Mouse (Mus musculus) kidney, postnatal 0 days (tissue): ENCODE measurements around the gene Atp6v0a1. TPM values are rescaled to one million over a fixed set of nuclear protein-coding genes. Genes with fewer than 3 reads are reported as not detected.

Experiments used
- ATAC-seq: fragments of 200-750 bp; cut with Nextera tagmentation; replicated peaks from 2 replicates; pipeline ENCODE4 v1.8.0; 2017; ENCODE audit warnings: low read depth, moderate number of reproducible peaks, moderate TSS enrichment, moderate library complexity; ENCODE audit not compliant: low FRiP score
- DNase-seq: peaks from one replicate; pipeline ENCODE4 v3.0.0-alpha.2; 2016; ENCODE audit warnings: low spot score
- H3K27ac ChIP-seq: fragments of 300-500 bp; sonication (generic); 2 replicates; pipeline ENCODE4 v1.5.1; 2014; ENCODE audit warnings: mild to moderate bottlenecking
- H3K27me3 ChIP-seq: fragments of 300-500 bp; sonication (generic); 2 replicates; pipeline ENCODE4 v1.6.1; 2014; ENCODE audit warnings: low read length, mixed read lengths; ENCODE audit not compliant: insufficient read depth
- H3K36me3 ChIP-seq: fragments of 300-500 bp; sonication (generic); 2 replicates; pipeline ENCODE4 v1.6.1; 2014; ENCODE audit warnings: low read length, mixed read lengths; ENCODE audit not compliant: insufficient read depth
- H3K4me1 ChIP-seq: fragments of 300-500 bp; sonication (generic); replicated peaks from 2 replicates; pipeline ENCODE4 v1.6.1; 2014; ENCODE audit warnings: antibody characterized with exemption, low read length, mixed read lengths; ENCODE audit not compliant: insufficient read depth
- H3K4me2 ChIP-seq: fragments of 300-500 bp; sonication (generic); 2 replicates; pipeline ENCODE4 v1.6.1; 2014; ENCODE audit warnings: mild to moderate bottlenecking, low read length, moderate library complexity, mixed read lengths
- H3K4me3 ChIP-seq: fragments of 300-500 bp; sonication (generic); replicated peaks from 2 replicates; pipeline ENCODE4 v1.5.1; 2014; ENCODE audit warnings: low read depth, low read length
- H3K9ac ChIP-seq: fragments of 300-500 bp; sonication (generic); 2 replicates; pipeline ENCODE4 v1.6.1; 2014; ENCODE audit warnings: low read depth, low read length
- H3K9me3 ChIP-seq: fragments of 300-500 bp; sonication (generic); replicated peaks from 2 replicates; pipeline ENCODE4 v1.6.1; 2016; ENCODE audit warnings: low read length, inconsistent platforms, mixed read lengths
- CTCF ChIP-seq: IDR thresholded peaks from 2 replicates; pipeline ENCODE4 v1.5.1; 2016; ENCODE audit warnings: antibody characterized with exemption, low read depth, mild to moderate bottlenecking, moderate library complexity
- WGBS: fragments of 180-500 bp; shearing (Covaris S2); extraction: QIAGEN DNeasy Blood & Tissue Kit; methylation state at CpG from one replicate; pipeline ENCODE4 v1.1.7; 2014; 5-methylcytosine and 5-hydroxymethylcytosine counted together
- polyA plus RNA-seq: library from polyadenylated mRNA; unstranded; fragments of >200 nt; fragmentation: Nextera tagmentation; extraction: Ambion mirVana; gene quantifications from 2 replicates; pipeline ENCODE4 v1.2.1, GENCODE M21; 2015

The Atp6v0a1 gene
- polyA plus RNA-seq, 1 experiment from 2014 or later, result 35.1 TPM

DNA sequence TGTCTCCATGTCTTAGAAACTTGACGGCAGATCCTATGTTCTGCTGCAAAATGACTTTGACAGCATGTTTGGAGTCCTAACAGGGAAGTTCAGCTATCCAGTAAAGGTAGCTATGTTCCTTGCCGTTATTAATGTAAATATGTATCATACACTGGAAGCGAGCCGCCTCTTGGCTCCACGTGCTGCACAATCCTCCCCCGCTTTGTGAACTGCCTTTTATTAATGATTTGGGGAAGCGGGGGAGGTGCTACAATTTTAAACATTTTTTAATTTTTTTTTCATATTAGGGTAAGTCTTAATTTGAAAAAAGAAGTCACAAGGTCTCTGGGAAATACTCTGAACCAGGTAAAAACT, 25.5 kb upstream of the Atp6v0a1 start:
- ATAC-seq, result no peak
- WGBS, result 60% methylated on average over 7 of the region's 7 CpGs
- TF ChIP-seq CTCF, result no peak

DNA sequence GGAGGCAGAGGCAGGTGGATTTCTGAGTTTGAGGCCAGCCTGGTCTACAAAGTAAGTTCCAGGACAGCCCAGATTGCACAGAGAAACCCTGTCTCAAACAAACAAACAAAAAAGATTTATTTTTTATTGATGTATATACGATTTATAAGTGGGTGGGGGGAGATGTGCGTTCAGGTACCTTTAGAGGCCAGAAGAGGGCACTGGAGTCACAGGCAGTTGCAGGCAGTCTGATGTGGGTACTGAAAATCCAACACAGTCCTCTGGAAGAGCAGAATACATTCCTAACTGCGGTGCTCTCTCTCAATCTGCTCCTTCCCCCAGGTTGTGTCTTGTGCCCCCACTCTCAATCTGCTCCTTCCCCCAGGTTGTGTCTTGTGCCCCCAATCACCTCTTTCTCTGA, 23.6 kb upstream of the Atp6v0a1 start:
- 58% methylated on average over 3 of the region's 3 CpGs for WGBS

More for the DNA sequence above, 25.5 kb upstream of the Atp6v0a1 start:
- H3K9me3 ChIP-seq, result no peaks in the 10 kb centered on the region
- H3K36me3 ChIP-seq, result no peaks in the 10 kb centered on the region
- H3K4me2 ChIP-seq, result peak overlapping the region; percentile 71; the same call in 1 of the 2 replicates
- no peak overlapping the region for H3K27ac ChIP-seq
- H3K9ac ChIP-seq, result 0 out of 2 replicates have a peak overlapping the region, but pooled peaks have one; percentile 55
- H3K4me1 ChIP-seq, result no peaks in the 10 kb centered on the region
- no peak for DNase-seq
- H3K4me3 ChIP-seq, result no peak overlapping the region; the same call in 1 of the 2 replicates
- H3K27me3 ChIP-seq, result no peaks in the 10 kb centered on the region

DNA sequence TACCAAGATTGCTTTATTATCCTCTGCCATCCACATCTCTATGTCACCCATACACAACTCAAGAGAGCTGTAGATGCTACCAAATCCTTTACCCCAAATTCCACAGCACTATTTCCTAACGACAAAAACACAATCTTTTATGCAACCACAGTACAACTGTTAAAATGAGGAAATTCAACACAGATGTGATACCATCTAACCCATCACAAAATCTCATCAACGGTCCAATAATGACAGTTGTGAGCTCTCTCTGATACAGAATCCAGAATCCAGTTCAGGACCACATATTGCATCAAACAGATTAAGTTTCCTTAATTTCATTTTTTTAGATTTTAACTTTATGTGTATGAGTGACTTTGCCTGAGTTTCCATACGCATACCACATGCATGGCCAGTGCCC, 20.6 kb upstream of the Atp6v0a1 start:
- 88% methylated on average over 3 of the region's 3 CpGs for WGBS
- H3K4me3 ChIP-seq, result no peak overlapping the region
- H3K27ac ChIP-seq, result no peak overlapping the region
- ATAC-seq (no peak), DNase-seq (no peak)
- H3K9ac ChIP-seq, result no peak overlapping the region
- no peaks in the 10 kb centered on the region for H3K9me3 ChIP-seq
- H3K4me1 ChIP-seq, result no peaks in the 10 kb centered on the region
- no peaks in the 10 kb centered on the region for H3K27me3 ChIP-seq
- H3K4me2 ChIP-seq, result no peak overlapping the region
- no peaks in the 10 kb centered on the region for H3K36me3 ChIP-seq
- TF ChIP-seq CTCF, result no peak

More for the DNA sequence above, 23.6 kb upstream of the Atp6v0a1 start:
- no peak overlapping the region for H3K4me2 ChIP-seq
- no peaks in the 10 kb centered on the region for H3K36me3 ChIP-seq
- H3K27ac ChIP-seq, result no peak overlapping the region
- TF ChIP-seq CTCF, result peak; percentile 55
- H3K4me3 ChIP-seq, result no peak overlapping the region
- no peaks in the 10 kb centered on the region for H3K27me3 ChIP-seq
- no peaks in the 10 kb centered on the region for H3K9me3 ChIP-seq
- no peak for DNase-seq
- H3K9ac ChIP-seq, result no peak overlapping the region
- no peaks in the 10 kb centered on the region for H3K4me1 ChIP-seq
- no peak for ATAC-seq

DNA sequence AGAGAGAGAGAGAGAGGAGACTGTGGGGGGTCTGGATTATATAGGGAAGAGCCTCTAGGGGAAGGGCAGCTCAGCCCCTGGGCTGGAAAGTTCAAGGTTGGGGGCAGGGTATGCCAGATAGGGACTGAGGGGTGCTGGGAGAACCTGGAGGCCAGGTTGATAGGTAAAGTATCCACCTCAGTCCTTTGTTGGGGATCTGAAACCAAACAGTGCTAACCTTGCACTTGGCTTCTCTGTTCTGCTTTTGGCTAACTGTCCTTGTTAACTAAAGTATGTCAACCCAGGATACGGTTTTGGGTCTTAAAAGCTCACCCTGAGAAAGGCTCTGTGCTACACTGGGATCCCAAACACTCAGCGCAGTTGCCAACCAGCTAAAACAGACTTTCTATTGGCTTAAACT, 19.6 kb upstream of the Atp6v0a1 start:
- no peaks in the 10 kb centered on the region for H3K9me3 ChIP-seq
- H3K27me3 ChIP-seq, result no peaks in the 10 kb centered on the region
- H3K4me3 ChIP-seq, result no peak overlapping the region
- no peak for DNase-seq
- TF ChIP-seq CTCF, result no peak
- H3K27ac ChIP-seq, result no peak overlapping the region
- ATAC-seq, result no peak
- no peak overlapping the region for H3K9ac ChIP-seq
- 60% methylated on average over 2 of the region's 2 CpGs for WGBS
- H3K36me3 ChIP-seq, result no peaks in the 10 kb centered on the region
- H3K4me1 ChIP-seq, result no peaks in the 10 kb centered on the region
- no peak overlapping the region for H3K4me2 ChIP-seq

DNA sequence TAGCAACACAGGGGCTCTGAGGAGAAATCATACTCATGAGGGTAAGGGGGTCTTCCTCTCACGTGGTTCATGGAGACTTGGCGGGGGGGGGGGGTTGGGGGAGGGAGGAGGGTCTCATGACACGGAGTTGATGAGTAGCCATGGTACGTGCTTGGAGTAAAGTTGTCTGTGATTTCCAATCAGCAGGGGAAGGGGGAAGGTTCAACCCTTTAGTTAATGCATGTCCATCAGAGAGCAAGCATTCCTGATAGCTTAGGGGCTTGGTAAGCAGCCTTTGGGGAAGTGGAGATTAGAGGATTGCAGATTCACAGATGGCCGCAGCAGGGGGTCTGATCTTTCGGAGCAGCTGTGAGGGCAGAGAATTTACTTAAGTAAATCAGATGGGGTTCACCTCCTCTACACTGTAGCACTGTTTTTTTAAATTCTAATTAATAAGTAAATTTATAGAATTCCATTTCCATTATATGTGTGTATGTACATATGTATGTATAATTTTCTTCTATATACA, 18.2 kb upstream of the Atp6v0a1 start:
- Histone ChIP-seq H3K4me3 (no peak overlapping the region), H3K9ac (no peak overlapping the region), H3K27ac (no peak overlapping the region), H3K36me3 (no peaks in the 10 kb centered on the region), H3K27me3 (no peaks in the 10 kb centered on the region), H3K4me1 (no peaks in the 10 kb centered on the region), H3K4me2 (no peak overlapping the region), H3K9me3 (no peaks in the 10 kb centered on the region)
- no peak for TF ChIP-seq CTCF
- ATAC-seq (no peak), DNase-seq (no peak)
- 33% methylated on average over 6 of the region's 6 CpGs for WGBS

DNA sequence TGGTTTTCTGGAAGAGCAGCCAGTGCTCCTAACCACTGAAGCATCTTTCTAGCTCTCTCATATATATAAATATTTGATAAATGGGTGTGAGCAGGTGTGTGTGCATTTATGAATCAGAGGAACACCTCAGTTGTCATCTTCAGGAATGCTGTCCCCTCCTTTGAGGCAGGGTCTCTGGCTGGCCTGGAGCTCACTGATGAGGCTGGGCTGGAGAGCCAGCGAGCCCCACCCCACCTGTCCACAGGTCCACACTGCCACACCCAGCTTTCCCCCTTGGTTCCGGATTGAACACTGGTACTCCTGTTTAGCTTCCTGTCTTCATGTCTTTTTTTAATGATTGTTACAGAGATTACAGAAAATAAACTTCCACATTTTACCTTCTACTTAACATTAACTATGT, 15.8 kb upstream of the Atp6v0a1 start:
- H3K9me3 ChIP-seq, result no peaks in the 10 kb centered on the region
- H3K27ac ChIP-seq, result no peak overlapping the region
- H3K4me3 ChIP-seq, result no peak overlapping the region
- ATAC-seq (no peak), DNase-seq (no peak)
- TF ChIP-seq CTCF, result no peak
- WGBS, result 71% methylated on average over 2 of the region's 2 CpGs
- H3K4me2 ChIP-seq, result no peak overlapping the region
- no peaks in the 10 kb centered on the region for H3K4me1 ChIP-seq
- H3K36me3 ChIP-seq, result no peaks in the 10 kb centered on the region
- no peaks in the 10 kb centered on the region for H3K27me3 ChIP-seq
- no peak overlapping the region for H3K9ac ChIP-seq

DNA sequence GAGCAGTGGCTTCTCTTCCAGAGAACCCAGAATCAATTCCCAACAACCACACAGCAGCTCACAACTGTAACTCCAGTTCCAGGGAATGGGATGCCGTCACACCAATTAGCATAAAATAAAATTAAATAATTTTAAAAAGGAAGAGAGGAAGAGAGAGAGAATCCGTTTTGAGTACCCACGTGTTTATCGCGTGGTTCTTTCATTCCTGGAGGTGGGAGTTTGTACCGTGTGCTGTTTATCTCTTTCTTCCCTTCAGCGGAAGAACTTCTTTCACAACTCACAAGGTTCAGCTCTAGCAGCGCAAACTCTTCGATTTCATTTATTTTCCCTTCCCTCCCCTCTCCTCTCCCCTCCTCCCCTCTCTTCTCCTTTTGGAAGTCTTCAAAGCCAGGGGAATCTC, 15.0 kb upstream of the Atp6v0a1 start:
- no peak for ATAC-seq
- 57% methylated on average over 9 of the region's 9 CpGs for WGBS
- no peak for DNase-seq
- H3K27me3 ChIP-seq, result no peaks in the 10 kb centered on the region
- H3K4me2 ChIP-seq, result no peak overlapping the region
- no peaks in the 10 kb centered on the region for H3K36me3 ChIP-seq
- TF ChIP-seq CTCF, result no peak
- H3K27ac ChIP-seq, result no peak overlapping the region
- H3K4me3 ChIP-seq, result no peak overlapping the region
- no peaks in the 10 kb centered on the region for H3K4me1 ChIP-seq
- no peak overlapping the region for H3K9ac ChIP-seq
- no peaks in the 10 kb centered on the region for H3K9me3 ChIP-seq
